Mouse (Mus musculus): ENCODE data around the gene Rexo5. TPM values are rescaled to one million over a fixed set of nuclear protein-coding genes. Genes with fewer than 3 reads are reported as not detected.

Rexo5 gene
- polyA plus RNA-seq, 1 experiment from 2014 or later: 27.4 TPM

Other genes with a start within 250 kb of the Rexo5 start
- gene Acsm2, start 239.7 kb upstream of the Rexo5 start, polyA plus RNA-seq (2014; fragmentation: Nextera tagmentation; extraction: Ambion mirVana): not detected in 2 replicates
- gene Acsm1, start 187.0 kb upstream of the Rexo5 start, polyA plus RNA-seq (2014; fragmentation: Nextera tagmentation; extraction: Ambion mirVana): not detected in 2 replicates
- not detected in 2 replicates for gene Acsm4, start 104.0 kb upstream of the Rexo5 start, polyA plus RNA-seq (2014; fragmentation: Nextera tagmentation; extraction: Ambion mirVana)
- gene Thumpd1, start 73.2 kb upstream of the Rexo5 start, polyA plus RNA-seq (2014; fragmentation: Nextera tagmentation; extraction: Ambion mirVana): 89.7 and 99.0 TPM in 2 replicates
- gene Acsm3, start 33.1 kb upstream of the Rexo5 start, polyA plus RNA-seq (2014; fragmentation: Nextera tagmentation; extraction: Ambion mirVana): 0.18 and 0.57 TPM in 2 replicates
- gene Eri2, start 52 bp downstream of the Rexo5 start, polyA plus RNA-seq (2014; fragmentation: Nextera tagmentation; extraction: Ambion mirVana): 33.5 and 37.3 TPM in 2 replicates
- gene Lyrm1, start 101.9 kb downstream of the Rexo5 start, polyA plus RNA-seq (2014; fragmentation: Nextera tagmentation; extraction: Ambion mirVana): 16.1 and 16.7 TPM in 2 replicates
- 10.0 and 11.8 TPM in 2 replicates for gene Dcun1d3, start 102.3 kb downstream of the Rexo5 start, polyA plus RNA-seq (2014; fragmentation: Nextera tagmentation; extraction: Ambion mirVana)

Data from hindbrain, embryonic 11.5 days (tissue).